Mouse (Mus musculus) retina, adult 2 months (tissue): Measurements from ENCODE around the gene Lrrc34.

Experiments used
- DNase-seq: peaks from one replicate; pipeline ENCODE4 v3.0.0-alpha.2; 2012; ENCODE audit warnings: low read depth, low spot score

The Lrrc34 gene

DNA sequence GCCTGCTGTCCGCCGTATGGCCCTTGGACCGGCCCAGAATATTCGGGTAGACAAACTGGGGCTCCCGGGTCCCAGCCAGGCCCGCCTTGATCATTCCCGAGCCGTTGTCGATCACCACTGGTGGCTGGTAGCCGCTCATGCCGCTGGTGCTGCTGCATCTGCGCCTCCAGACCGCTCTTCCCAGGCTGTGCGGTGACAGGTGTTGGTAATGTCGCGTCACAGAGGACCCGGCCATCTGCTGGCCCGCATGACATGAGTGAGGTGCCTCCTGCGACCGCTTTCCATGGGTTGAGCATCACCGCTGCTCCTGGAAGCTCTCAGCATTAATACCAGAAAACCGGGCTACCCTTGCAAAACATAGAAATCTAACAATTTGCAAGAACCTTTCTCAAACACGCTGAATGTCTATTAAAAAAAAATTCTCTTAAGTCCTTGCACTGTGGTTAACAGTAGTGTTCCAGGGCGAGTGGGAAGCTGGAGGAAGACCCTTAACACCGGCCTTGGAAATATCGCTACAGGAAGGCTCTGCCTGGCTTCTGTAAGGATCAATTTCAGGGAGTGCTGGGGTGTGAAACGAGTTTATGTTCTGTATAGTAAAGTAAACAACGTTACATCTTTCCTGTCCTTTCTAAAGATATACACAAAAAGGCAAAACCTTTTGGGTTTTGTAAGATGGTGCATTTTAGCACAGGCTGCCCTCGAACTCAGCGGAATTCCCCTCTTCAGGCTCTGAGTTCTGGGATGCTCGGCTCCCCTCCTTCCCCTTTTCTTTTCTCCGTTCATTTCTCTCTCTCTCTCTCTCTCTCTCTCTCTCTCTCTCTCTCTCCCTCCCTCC lies 47.7 kb downstream of the Lrrc34 start, which contains the start of gene Actrt3:
Gene Actrt3 (minus strand): TSS at position 229 of the 835 bp plus-strand sequence.
- DNase-seq: peak; percentile 20

DNA sequence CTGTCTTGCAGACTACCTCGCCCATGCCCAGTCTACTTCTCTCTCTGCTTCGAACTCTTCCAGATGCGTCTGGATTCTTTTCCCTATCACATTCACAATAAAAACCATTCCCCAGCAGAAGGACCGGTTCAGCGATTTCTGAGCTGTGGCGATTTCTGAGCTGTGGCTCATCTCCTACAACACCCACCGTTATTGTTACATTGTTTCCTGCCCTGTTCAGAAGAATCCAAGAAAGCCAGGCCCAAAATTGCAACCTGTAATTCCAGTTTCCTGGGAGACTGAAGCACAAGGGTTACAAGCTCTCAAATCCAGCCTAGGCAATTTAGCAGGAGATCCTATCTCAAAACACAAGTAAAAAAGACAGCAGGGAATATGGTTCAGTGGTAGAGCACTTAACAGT lies 50.4 kb downstream of the Lrrc34 start:
- no peak for DNase-seq

DNA sequence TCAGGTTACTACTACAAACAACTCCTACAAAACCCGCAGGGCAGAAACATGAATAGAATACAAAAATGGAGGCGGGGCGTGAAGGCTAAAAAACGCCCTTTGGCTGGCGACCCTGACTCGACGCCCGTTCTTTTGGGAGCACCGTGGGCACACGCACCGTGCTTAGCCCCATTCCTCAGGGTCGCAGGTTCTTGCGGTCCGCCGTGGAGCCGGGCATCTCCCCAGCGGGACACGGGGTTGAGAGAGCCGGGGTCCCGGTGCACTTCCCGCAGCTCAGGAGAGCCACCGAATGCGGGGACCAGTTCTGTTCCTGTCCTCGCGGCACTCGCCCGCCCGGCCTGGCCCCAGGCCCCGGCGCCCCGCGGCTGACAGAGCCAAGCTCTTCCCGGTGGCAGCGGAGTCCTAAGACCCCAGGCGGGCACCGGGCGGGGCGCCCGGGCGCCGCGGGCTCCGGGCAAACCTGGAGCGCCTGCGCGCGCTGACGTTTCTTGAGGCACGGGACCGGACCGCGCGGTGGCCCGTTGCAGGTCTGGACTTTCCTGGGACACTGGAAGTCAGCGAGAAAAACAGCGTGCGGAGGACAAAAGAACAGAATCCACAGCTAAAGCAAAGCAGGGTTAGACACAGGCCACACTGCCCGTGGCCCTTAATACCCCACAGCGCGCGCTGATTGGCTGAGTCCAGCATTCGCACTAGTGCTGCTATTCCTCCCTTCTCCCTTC lies 52.4 kb downstream of the Lrrc34 start:
- peak; percentile 42 for DNase-seq

DNA sequence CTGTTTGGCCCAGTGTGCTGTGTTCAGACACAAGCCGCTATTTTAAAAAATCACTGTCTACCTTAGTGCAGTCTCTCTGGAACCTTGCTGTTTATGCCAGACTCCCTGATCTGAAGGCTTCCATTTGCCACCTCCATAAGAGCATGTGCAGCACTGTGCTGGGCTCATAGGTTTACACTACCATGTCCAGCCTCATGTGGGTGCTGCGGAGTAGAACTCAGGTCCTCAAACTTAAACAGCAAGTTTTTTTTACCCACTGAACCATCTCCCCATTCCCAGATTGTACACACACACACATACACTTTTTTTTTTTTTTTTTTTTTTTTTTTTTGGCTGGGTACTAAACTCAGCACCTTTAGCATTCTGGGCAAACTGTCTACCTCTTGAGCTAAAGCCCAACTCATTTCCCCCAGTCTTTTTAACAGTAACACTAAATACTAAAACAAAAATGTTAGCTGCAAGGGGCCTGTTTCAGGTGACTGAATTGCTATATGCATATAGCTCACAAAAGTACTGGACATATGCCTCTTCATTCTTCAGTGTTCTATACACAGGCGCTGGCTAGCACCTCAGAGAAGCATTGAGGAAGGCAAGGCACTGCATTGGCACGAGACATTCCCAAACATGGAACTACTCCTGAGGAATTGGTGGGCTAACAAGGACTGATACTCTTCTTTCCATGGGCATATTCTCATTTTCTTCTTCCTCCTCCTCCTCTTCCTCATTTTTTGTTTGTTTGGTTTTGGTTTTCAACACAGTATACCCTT lies 53.8 kb downstream of the Lrrc34 start:
- DNase-seq: no peak

DNA sequence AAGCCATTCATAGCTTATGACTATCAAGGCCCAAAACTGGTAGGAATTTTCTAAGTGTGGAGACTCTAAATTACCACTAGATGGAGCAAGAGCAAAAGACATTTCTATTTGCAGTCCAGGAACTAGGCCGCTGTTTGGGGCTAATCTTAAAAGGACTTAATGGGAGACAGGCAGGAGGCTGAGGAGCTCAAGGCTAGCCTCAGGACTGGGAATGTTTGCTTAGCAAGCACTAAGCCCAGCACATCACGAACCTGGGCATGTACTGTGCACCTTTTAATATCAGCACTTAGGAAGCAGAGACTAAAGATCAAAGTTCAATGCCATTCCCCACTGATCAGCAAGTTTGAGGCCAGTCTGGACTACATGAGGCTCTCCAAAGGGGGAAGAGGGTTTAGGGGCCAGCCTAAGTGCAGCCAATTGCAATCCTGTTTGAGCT lies 55.2 kb downstream of the Lrrc34 start:
- DNase-seq: peak; percentile 75

DNA sequence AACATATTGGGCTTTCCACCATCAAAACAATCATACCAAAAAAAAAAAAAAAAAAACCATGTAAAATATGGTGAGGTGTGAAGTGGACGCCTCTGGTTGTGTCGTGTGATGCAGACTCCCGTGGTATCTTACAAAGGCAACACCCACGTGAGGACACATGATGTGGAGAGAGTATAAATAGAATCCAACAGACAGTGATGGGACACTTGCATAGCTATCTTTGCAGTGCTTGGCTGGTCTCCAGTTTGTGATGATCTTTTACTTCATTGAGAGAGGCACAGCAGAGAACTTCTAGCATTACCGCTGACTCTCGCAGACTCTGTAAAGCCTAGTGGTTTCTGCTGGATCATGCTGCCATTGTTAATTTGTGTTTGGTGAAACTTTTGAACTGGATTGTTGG lies 58.8 kb downstream of the Lrrc34 start:
- DNase-seq: no peak
